Mouse (Mus musculus): Measurements from ENCODE around the gene Fam81a. TPM values are rescaled to one million over a fixed set of nuclear protein-coding genes. Genes with fewer than 3 reads are reported as not detected.

Gene Fam81a
- polyA plus RNA-seq, 1 experiment from 2014 or later = 1.9 TPM

DNA sequence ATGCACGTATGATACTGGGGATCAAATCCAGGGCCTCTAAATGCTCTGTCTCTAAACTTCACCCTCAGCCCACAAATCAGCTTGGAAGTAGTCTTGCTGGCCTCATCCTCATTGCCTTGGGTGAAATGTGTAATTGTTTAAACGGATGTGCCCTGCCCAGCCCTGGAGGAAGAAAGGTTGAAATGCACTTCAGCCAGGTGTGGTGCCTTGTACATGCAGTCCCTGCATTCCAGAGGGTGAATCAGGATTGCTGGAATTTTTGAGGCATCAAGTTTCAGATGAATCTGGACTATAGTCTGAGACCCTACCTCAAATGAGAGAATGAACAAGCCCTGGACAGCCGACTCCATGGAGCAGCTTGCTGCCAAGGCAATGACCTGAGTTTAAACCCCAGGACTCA, 94.5 kb downstream of the Fam81a start:
- H3K27ac ChIP-seq (replicated peaks) = no peak overlapping the region; the same call in 1 of the 2 replicates
- H3K27me3 ChIP-seq (replicated peaks; ENCODE audit: low read depth, poor library complexity, severe bottlenecking) = no peaks in the 10 kb centered on the region
- 47% methylated on average over 3 of the region's 3 CpGs for WGBS
- H3K9me3 ChIP-seq = no peaks in the 10 kb centered on the region
- H3K4me1 ChIP-seq = peaks cover 30% of the 10 kb centered on the region
- DNase-seq (ENCODE audit: low spot score) = peak; percentile 29
- no peak overlapping the region for H3K4me3 ChIP-seq
- H3K36me3 ChIP-seq (replicated peaks) = no peaks in the 10 kb centered on the region

DNA sequence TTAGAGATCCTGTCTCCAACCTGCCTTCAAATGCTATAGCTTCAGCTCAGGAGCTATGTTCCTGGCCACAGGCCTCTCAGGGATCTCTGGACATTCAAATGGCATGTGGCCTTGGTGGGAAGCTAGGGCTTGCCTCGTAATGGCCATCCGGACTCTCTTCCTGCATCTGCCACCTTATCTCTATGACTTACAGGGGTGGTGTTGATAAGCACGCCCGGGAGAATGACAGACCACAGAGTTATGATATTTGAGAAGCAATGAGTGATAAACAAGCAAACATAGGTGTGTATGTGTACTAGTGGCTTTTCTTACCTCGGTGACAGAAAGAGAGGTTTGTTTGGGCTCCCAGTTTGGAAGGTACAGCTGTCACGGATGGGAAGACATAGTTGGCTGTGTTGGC, 96.1 kb downstream of the Fam81a start:
- Histone ChIP-seq H3K4me3 (no peak overlapping the region), H3K27me3 (replicated peaks; ENCODE audit: low read depth, poor library complexity, severe bottlenecking) (no peaks in the 10 kb centered on the region), H3K9me3 (no peaks in the 10 kb centered on the region), H3K27ac (replicated peaks) (no peak overlapping the region), H3K36me3 (replicated peaks) (no peaks in the 10 kb centered on the region), H3K4me1 (peaks cover 30% of the 10 kb centered on the region)
- WGBS = 92% methylated on average over 6 of the region's 6 CpGs
- no peak for DNase-seq (ENCODE audit: low spot score)

DNA sequence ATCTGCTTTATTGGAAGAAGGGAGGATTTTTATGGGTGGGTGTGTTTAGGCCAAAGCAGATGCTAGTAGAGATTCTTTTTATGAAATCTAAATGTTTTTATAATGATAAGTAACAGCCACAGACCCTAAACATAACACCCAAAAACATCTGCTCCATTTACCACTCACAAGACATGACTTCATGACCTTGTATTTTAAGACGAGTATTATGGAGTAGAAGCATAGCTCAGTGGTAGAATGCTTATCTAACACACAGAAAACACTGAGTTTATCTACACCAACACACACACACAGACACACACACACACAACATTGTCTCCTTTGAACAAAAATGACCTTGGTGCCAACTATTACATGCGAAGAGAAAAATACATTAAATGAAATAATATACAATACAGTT, 97.5 kb downstream of the Fam81a start:
- DNase-seq (ENCODE audit: low spot score) = no peak
- Histone ChIP-seq H3K27ac (replicated peaks) (no peak overlapping the region), H3K4me1 (peaks cover 26% of the 10 kb centered on the region), H3K4me3 (no peak overlapping the region), H3K27me3 (replicated peaks; ENCODE audit: low read depth, poor library complexity, severe bottlenecking) (no peaks in the 10 kb centered on the region), H3K36me3 (replicated peaks) (no peaks in the 10 kb centered on the region), H3K9me3 (no peaks in the 10 kb centered on the region)
- WGBS = 80% methylated on average over 2 of the region's 2 CpGs

DNA sequence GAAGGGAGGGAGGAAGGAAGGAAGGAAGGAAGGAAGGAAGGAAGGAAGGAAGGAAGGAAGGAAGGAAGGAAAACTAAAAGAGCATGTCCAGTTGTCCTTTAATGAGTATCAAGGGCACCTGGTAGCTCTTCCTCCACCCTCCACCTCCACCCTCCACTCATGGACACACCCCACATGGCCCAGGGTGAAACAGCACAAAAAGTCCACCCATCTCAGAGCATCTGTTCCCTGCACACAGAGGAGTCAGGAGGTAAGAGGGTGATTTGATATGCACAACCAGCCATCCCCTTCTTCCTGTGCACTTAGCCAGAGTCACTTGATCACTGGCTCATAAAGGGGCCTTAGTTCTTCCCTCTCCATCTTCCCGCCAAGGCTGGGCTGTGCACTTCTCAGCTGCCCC, 99.4 kb downstream of the Fam81a start:
- Histone ChIP-seq H3K4me3 (no peak overlapping the region), H3K27ac (replicated peaks) (no peak overlapping the region), H3K9me3 (no peaks in the 10 kb centered on the region), H3K36me3 (replicated peaks) (no peaks in the 10 kb centered on the region), H3K4me1 (peaks cover 7% of the 10 kb centered on the region), H3K27me3 (replicated peaks; ENCODE audit: low read depth, poor library complexity, severe bottlenecking) (no peaks in the 10 kb centered on the region)
- DNase-seq (ENCODE audit: low spot score) = no peak
- 66% methylated on average over 1 of the region's 1 CpGs for WGBS

DNA sequence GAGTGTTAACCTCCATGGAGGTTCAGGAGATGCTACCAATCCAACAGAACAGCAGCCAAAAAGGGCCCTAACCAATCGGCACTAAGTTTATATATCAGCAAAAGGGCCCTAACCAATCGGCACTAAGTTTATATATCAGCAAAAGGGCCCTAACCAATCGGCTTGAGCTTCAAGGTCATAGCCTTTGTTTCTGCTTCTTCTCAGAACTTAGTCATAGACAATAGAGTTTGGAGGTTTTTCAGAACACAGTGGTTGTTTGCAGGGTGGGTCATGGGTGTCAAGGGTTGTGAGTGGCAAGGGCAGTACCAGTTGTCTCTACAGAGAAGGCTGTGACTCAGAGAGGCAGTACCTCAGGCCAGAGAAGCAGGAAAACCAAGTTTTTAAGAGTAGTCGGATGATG, 100.2 kb downstream of the Fam81a start:
- H3K4me1 ChIP-seq = no peaks in the 10 kb centered on the region
- H3K4me3 ChIP-seq = no peak overlapping the region
- no peaks in the 10 kb centered on the region for H3K9me3 ChIP-seq
- 91% methylated on average over 4 of the region's 4 CpGs for WGBS
- no peaks in the 10 kb centered on the region for H3K27me3 ChIP-seq (replicated peaks; ENCODE audit: low read depth, poor library complexity, severe bottlenecking)
- DNase-seq (ENCODE audit: low spot score) = no peak
- no peak overlapping the region for H3K27ac ChIP-seq (replicated peaks)
- H3K36me3 ChIP-seq (replicated peaks) = no peaks in the 10 kb centered on the region

GRCm38 (mm10) chr9:70040570-70040969, 101.8 kb downstream of the Fam81a start:
- H3K9me3 ChIP-seq = no peaks in the 10 kb centered on the region
- H3K4me1 ChIP-seq = no peaks in the 10 kb centered on the region
- WGBS = 86% methylated on average over 11 of the region's 11 CpGs
- no peak overlapping the region for H3K27ac ChIP-seq (replicated peaks)
- no peaks in the 10 kb centered on the region for H3K36me3 ChIP-seq (replicated peaks)
- DNase-seq (ENCODE audit: low spot score) = no peak
- no peaks in the 10 kb centered on the region for H3K27me3 ChIP-seq (replicated peaks; ENCODE audit: low read depth, poor library complexity, severe bottlenecking)
- H3K4me3 ChIP-seq = no peak overlapping the region

DNA sequence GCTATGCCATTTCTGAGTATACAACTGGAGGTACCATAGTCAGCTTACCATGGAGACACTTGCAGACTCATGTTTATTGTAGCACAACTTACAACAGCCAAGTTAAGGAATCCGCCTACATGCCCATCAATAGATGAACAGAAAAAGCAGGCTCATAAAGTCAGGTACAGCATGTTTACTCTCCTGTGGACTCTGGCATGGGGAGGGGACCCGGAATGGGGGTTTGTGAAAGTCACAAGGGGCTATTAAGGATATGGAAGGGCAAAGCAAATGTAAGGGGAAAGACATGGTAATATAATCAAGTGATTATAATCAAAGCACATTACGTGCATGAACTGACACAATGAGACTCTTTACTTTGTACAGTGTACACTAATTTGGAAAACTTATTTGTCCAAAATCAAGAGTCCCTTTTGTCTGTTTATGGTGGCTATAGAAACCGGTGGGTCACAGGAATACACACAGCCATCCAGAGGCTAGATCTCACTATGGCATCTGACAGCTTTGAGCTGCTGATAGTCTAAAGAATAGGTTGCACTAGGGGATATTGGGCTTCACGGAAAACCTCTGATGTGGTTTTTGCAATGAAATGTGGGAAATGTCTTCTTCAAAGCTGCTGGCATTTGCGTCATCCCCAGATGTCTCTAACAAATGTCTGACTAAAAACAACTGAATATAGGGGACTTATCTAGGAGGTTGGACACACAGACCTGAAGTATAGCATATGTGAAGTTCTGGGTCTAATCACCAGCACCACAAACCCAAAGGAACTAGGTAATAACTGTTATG, 102.6 kb downstream of the Fam81a start:
- no peak for DNase-seq (ENCODE audit: low spot score)
- 88% methylated on average over 6 of the region's 6 CpGs for WGBS
- H3K36me3 ChIP-seq (replicated peaks) = no peaks in the 10 kb centered on the region
- H3K4me3 ChIP-seq = no peak overlapping the region
- H3K27ac ChIP-seq (replicated peaks) = no peak overlapping the region
- no peaks in the 10 kb centered on the region for H3K4me1 ChIP-seq
- no peaks in the 10 kb centered on the region for H3K9me3 ChIP-seq
- H3K27me3 ChIP-seq (replicated peaks; ENCODE audit: low read depth, poor library complexity, severe bottlenecking) = no peaks in the 10 kb centered on the region

Other genes starting within 250 kb of the Fam81a start
- gene Bnip2, start 153.1 kb downstream of the Fam81a start, polyA plus RNA-seq (2016; fragmentation: Nextera tagmentation; extraction: Ambion mirVana) = 108 and 109 TPM in 2 replicates
- 180 and 196 TPM in 2 replicates for gene Gtf2a2, start 130.0 kb downstream of the Fam81a start, polyA plus RNA-seq (2016; fragmentation: Nextera tagmentation; extraction: Ambion mirVana)
- gene Gcnt3, start 104.5 kb downstream of the Fam81a start, polyA plus RNA-seq (2016; fragmentation: Nextera tagmentation; extraction: Ambion mirVana) = 0.05 TPM in 1 of 2 replicates, not detected in the other
- gene Myo1e, start 64.8 kb upstream of the Fam81a start, polyA plus RNA-seq (2016; fragmentation: Nextera tagmentation; extraction: Ambion mirVana) = 16.9 and 17.6 TPM in 2 replicates